Mouse (Mus musculus) olfactory bulb, adult 2 months (tissue): ENCODE data around the gene Aldh4a1.

Experiments used
- CTCF ChIP-seq: fragments of 200-500 bp; IDR thresholded peaks from 2 replicates; pipeline ENCODE4 v1.5.1; 2012; ENCODE audit warnings: low read depth, mild to moderate bottlenecking, low read length, moderate library complexity; ENCODE audit not compliant: insufficient read depth
- POLR2A ChIP-seq: fragments of 200-500 bp; IDR thresholded peaks from 2 replicates; pipeline ENCODE4 v1.6.1; 2012; ENCODE audit warnings: mild to moderate bottlenecking, low read depth, low read length, moderate library complexity; ENCODE audit not compliant: insufficient read depth

GRCm38 (mm10) chr4:139617001-139617364, 5.7 kb upstream of the Aldh4a1 start:
- TF ChIP-seq CTCF, result no peak
- no peak for TF ChIP-seq POLR2A
